Mouse (Mus musculus): ENCODE measurements around the gene A26c2. TPM values are rescaled to one million over a fixed set of nuclear protein-coding genes. Genes with fewer than 3 reads are reported as not detected.

A26c2 gene
- polyA plus RNA-seq (2012; rRNA removed; ENCODE audit: low replicate concordance): not detected in 2 replicates

GRCm38 (mm10) chr7:62823573-62823972, at the start of gene A26c2:
A26c2 (minus strand) TSS chr7:62823673.

Data from duodenum, adult 2 months (tissue).